Mouse (Mus musculus): ENCODE data around the gene Pcdh11x.
"Not testable (repeated sequence)": the region's sequence is repeated elsewhere in the genome, so short reads cannot be mapped to it uniquely, and the experiment has no call there.

Pcdh11x gene

GRCm38 (mm10) chrX:120290011-120290899 lies at the start of gene Pcdh11x:
TSS of gene Pcdh11x (plus strand) at chrX:120290259.
- in situ Hi-C loops (cut with MboI; ENCODE audit: low pct_unique_long_range_greater_than_20kb in 1 of 2, low sequenced_read_pairs in 2 of 2, unreplicated experiment in 1 of 2), result no loop called here

- in situ Hi-C loops (cut with MboI; ENCODE audit: low pct_unique_long_range_greater_than_20kb in 1 of 2, low sequenced_read_pairs in 2 of 2, unreplicated experiment in 1 of 2), result no loop called here
Measured at GRCm38 (mm10) chrX:120260089-120260488, 30.0 kb upstream of the Pcdh11x start.

GRCm38 (mm10) chrX:120285522-120285921 lies 4.5 kb upstream of the Pcdh11x start:
- in situ Hi-C loops (cut with MboI; ENCODE audit: low pct_unique_long_range_greater_than_20kb in 1 of 2, low sequenced_read_pairs in 2 of 2, unreplicated experiment in 1 of 2), result no loop called here

- in situ Hi-C loops (cut with MboI; ENCODE audit: low pct_unique_long_range_greater_than_20kb in 1 of 2, low sequenced_read_pairs in 2 of 2, unreplicated experiment in 1 of 2), result no loop called here
Measured at GRCm38 (mm10) chrX:120287502-120287901, 2.6 kb upstream of the Pcdh11x start.

- in situ Hi-C loops (cut with MboI; ENCODE audit: low pct_unique_long_range_greater_than_20kb in 1 of 2, low sequenced_read_pairs in 2 of 2, unreplicated experiment in 1 of 2), result no loop called here
Measured at GRCm38 (mm10) chrX:120290900-120291280, 831 bp downstream of the Pcdh11x start.

- in situ Hi-C loops (cut with MboI; ENCODE audit: low pct_unique_long_range_greater_than_20kb in 1 of 2, low sequenced_read_pairs in 2 of 2, unreplicated experiment in 1 of 2), result no loop called here
Measured at GRCm38 (mm10) chrX:120291696-120292095, 1.6 kb downstream of the Pcdh11x start.

- in situ Hi-C loops (cut with MboI; ENCODE audit: low pct_unique_long_range_greater_than_20kb in 1 of 2, low sequenced_read_pairs in 2 of 2, unreplicated experiment in 1 of 2), result no loop called here
Measured at GRCm38 (mm10) chrX:120292832-120293750, 3.0 kb downstream of the Pcdh11x start.

- in situ Hi-C loops (cut with MboI; ENCODE audit: low pct_unique_long_range_greater_than_20kb in 1 of 2, low sequenced_read_pairs in 2 of 2, unreplicated experiment in 1 of 2), result no loop called here
Measured at GRCm38 (mm10) chrX:120301469-120302175, 11.6 kb downstream of the Pcdh11x start.

- in situ Hi-C loops (cut with MboI; ENCODE audit: low pct_unique_long_range_greater_than_20kb in 1 of 2, low sequenced_read_pairs in 2 of 2, unreplicated experiment in 1 of 2), result not testable (repeated sequence)
Measured at GRCm38 (mm10) chrX:120312995-120313394, 22.9 kb downstream of the Pcdh11x start, which contains the start of gene H2afb3. TSS of gene H2afb3 (minus strand) at chrX:120313095.

- in situ Hi-C loops (cut with MboI; ENCODE audit: low pct_unique_long_range_greater_than_20kb in 1 of 2, low sequenced_read_pairs in 2 of 2, unreplicated experiment in 1 of 2), result no loop called here
Measured at GRCm38 (mm10) chrX:120466225-120466624, 176.2 kb downstream of the Pcdh11x start.

- in situ Hi-C loops (cut with MboI; ENCODE audit: low pct_unique_long_range_greater_than_20kb in 1 of 2, low sequenced_read_pairs in 2 of 2, unreplicated experiment in 1 of 2), result no loop called here
Measured at GRCm38 (mm10) chrX:120486428-120486827, 196.4 kb downstream of the Pcdh11x start.

GRCm38 (mm10) chrX:120524986-120525385 lies 234.9 kb downstream of the Pcdh11x start:
- in situ Hi-C loops (cut with MboI; ENCODE audit: low pct_unique_long_range_greater_than_20kb in 1 of 2, low sequenced_read_pairs in 2 of 2, unreplicated experiment in 1 of 2), result no loop called here

GRCm38 (mm10) chrX:120599309-120599708 lies 309.2 kb downstream of the Pcdh11x start:
- in situ Hi-C loops (cut with MboI; ENCODE audit: low pct_unique_long_range_greater_than_20kb in 1 of 2, low sequenced_read_pairs in 2 of 2, unreplicated experiment in 1 of 2), result no loop called here

GRCm38 (mm10) chrX:120618460-120618859 lies 328.4 kb downstream of the Pcdh11x start:
- in situ Hi-C loops (cut with MboI; ENCODE audit: low pct_unique_long_range_greater_than_20kb in 1 of 2, low sequenced_read_pairs in 2 of 2, unreplicated experiment in 1 of 2), result no loop called here

GRCm38 (mm10) chrX:120670236-120670635 lies 380.2 kb downstream of the Pcdh11x start:
- in situ Hi-C loops (cut with MboI; ENCODE audit: low pct_unique_long_range_greater_than_20kb in 1 of 2, low sequenced_read_pairs in 2 of 2, unreplicated experiment in 1 of 2), result not testable (repeated sequence)

- in situ Hi-C loops (cut with MboI; ENCODE audit: low pct_unique_long_range_greater_than_20kb in 1 of 2, low sequenced_read_pairs in 2 of 2, unreplicated experiment in 1 of 2), result no loop called here
Measured at GRCm38 (mm10) chrX:120734144-120734543, 444.1 kb downstream of the Pcdh11x start.

- in situ Hi-C loops (cut with MboI; ENCODE audit: low pct_unique_long_range_greater_than_20kb in 1 of 2, low sequenced_read_pairs in 2 of 2, unreplicated experiment in 1 of 2), result no loop called here
Measured at GRCm38 (mm10) chrX:120735792-120736191, 445.7 kb downstream of the Pcdh11x start.

GRCm38 (mm10) chrX:120944556-120944955 lies 654.5 kb downstream of the Pcdh11x start:
- in situ Hi-C loops (cut with MboI; ENCODE audit: low pct_unique_long_range_greater_than_20kb in 1 of 2, low sequenced_read_pairs in 2 of 2, unreplicated experiment in 1 of 2), result no loop called here
